ENCODE assay signal across 9 mouse cellular contexts in genomic region chr19:45036867-45037266, GRCm38 (mm10). TPM values are rescaled to one million over a fixed set of nuclear protein-coding genes. Genes with fewer than 3 reads are reported as not detected.
A peak's percentile ranks its signal among the peaks of the same experiment; 100 is the strongest.
DNase-seq lines count a peak whose midpoint lies in the region; ATAC-seq and TF ChIP-seq lines count a peak whose summit lies in the region.
"Had no signal": no experiment of that assay in that cellular context is flagged by ENCODE, and none has a peak within 500 bp of the region (broad histone marks: within the 10 kb centered on the region; RNA-seq: fewer than 3 reads in every experiment).

No protein-coding gene starts in this region.

- H3K4me3 ChIP-seq in midbrain, embryonic 10.5 days, result no peak overlapping the region
- no peak overlapping the region for H3K4me3 ChIP-seq in midbrain, embryonic 14.5 days (replicated peaks; ENCODE audit: low read depth, low read length)
- no peak overlapping the region for H3K4me3 ChIP-seq in myocyte

- H3K9me3 ChIP-seq in midbrain, embryonic 10.5 days (replicated peaks), result no peaks in the 10 kb centered on the region
- no peaks in the 10 kb centered on the region for H3K9me3 ChIP-seq in midbrain, embryonic 14.5 days (ENCODE audit: control insufficient read depth, low read length)

- no peak for TF ChIP-seq POLR2A in myocyte (IDR thresholded peaks at IDR 0.05; ENCODE audit: insufficient read length, low read depth)

- H3ac ChIP-seq in myocyte (ENCODE audit: control insufficient read depth, insufficient read length), result no peak overlapping the region

- no peaks in the 10 kb centered on the region for H3K36me3 ChIP-seq in midbrain, embryonic 10.5 days
- H3K36me3 ChIP-seq in midbrain, embryonic 14.5 days (ENCODE audit: control insufficient read depth, insufficient read depth, low read length), result no peaks in the 10 kb centered on the region
- H3K36me3 ChIP-seq in myocyte (ENCODE audit: control insufficient read depth, insufficient read depth), result no peaks in the 10 kb centered on the region

- peak; percentile 74 for DNase-seq in CD4-positive, CD25-positive, alpha-beta regulatory T cell, adult 2 months (ENCODE audit: low read depth, low spot score)
- peak; percentile 59 for DNase-seq in midbrain, embryonic 10.5 days (ENCODE audit: low spot score)
- DNase-seq in midbrain, embryonic 14.5 days, result no peak
- peak; percentile 64 for DNase-seq in embryo, embryonic 10.5 days (ENCODE audit: low spot score)
- peak; percentile 60 to 63 for DNase-seq in kidney, postnatal 25 days
- no peak for DNase-seq in layer of hippocampus, adult 18-20 months (ENCODE audit: low spot score in 2 of 2)

- H3K4me1 ChIP-seq in midbrain, embryonic 10.5 days, result peaks cover 40% of the 10 kb centered on the region
- H3K4me1 ChIP-seq in midbrain, embryonic 14.5 days (ENCODE audit: control insufficient read depth, insufficient read depth, low read length), result no peaks in the 10 kb centered on the region

- no peak overlapping the region for H3K4me2 ChIP-seq in midbrain, embryonic 14.5 days (ENCODE audit: low read length)
- no peak overlapping the region for H3K4me2 ChIP-seq in myocyte (ENCODE audit: low read depth)

- ATAC-seq in CD4-positive, CD25-positive, alpha-beta regulatory T cell, adult 4 months, result no peak
- ATAC-seq in midbrain, embryonic 14.5 days (ENCODE audit: low FRiP score, low TSS enrichment), result no peak

- peak overlapping the region; percentile 52 for H3K27ac ChIP-seq in midbrain, embryonic 10.5 days (replicated peaks)
- H3K27ac ChIP-seq in midbrain, embryonic 14.5 days (replicated peaks; ENCODE audit: low read depth, low read length), result no peak overlapping the region
- H3K27ac ChIP-seq: macrophage had no signal

- H3K79me2 ChIP-seq in myocyte (ENCODE audit: control insufficient read depth, insufficient read depth), result no peaks in the 10 kb centered on the region

- no peak overlapping the region for H3K9ac ChIP-seq in midbrain, embryonic 14.5 days (replicated peaks; ENCODE audit: low read length)

- H3K27me3 ChIP-seq in midbrain, embryonic 10.5 days (ENCODE audit: low read depth, poor library complexity, severe bottlenecking), result peaks cover 53% of the 10 kb centered on the region
- H3K27me3 ChIP-seq in midbrain, embryonic 14.5 days (ENCODE audit: control insufficient read depth, insufficient read depth, low read length), result no peaks in the 10 kb centered on the region
- H3K27me3 ChIP-seq in myocyte (ENCODE audit: control insufficient read depth, insufficient read depth, insufficient read length), result no peaks in the 10 kb centered on the region

- 27% methylated on average over 16 of the region's 16 CpGs for WGBS in midbrain, embryonic 10.5 days
- WGBS in midbrain, embryonic 14.5 days, result 23% methylated on average over 16 of the region's 16 CpGs

TF ChIP-seq in myocyte, 11 proteins besides CTCF, POLR2A, EP300 and RAD21:
- TF ChIP-seq SRF (IDR thresholded peaks at IDR 0.05; ENCODE audit: control insufficient read depth, insufficient read length, low read depth), result no peak
- TF ChIP-seq MYOD1 (IDR thresholded peaks at IDR 0.05; ENCODE audit: control insufficient read depth in 1 of 3, insufficient read length in 2 of 3, low read depth in 2 of 3), result peak in 2 of 3 experiments; percentile 70 to 81
- peak; percentile 19 to 81 (median 79) for TF ChIP-seq MYOG (IDR thresholded peaks at IDR 0.05; ENCODE audit: control insufficient read depth in 1 of 3, insufficient read depth in 1 of 3, insufficient read length in 2 of 3, low read depth in 2 of 3)
- no peak for TF ChIP-seq USF1 (IDR thresholded peaks at IDR 0.05; ENCODE audit: low read depth)
- TF ChIP-seq POLR2AphosphoS2 (IDR thresholded peaks at IDR 0.05; ENCODE audit: insufficient read length, low read depth), result peak; percentile 21

RNA-seq across cellular contexts. Expression of gene Pdzd7, which starts 8.7 kb away (rescaled TPM):
- polyA plus RNA-seq in CD4-positive, CD25-positive, alpha-beta regulatory T cell, adult 4 months (2017; shearing (Covaris generic)), result not detected
- 0.19 and 0.34 TPM in 2 replicates for polyA plus RNA-seq in midbrain, embryonic 10.5 days (2016; fragmentation: Nextera tagmentation; extraction: Ambion mirVana)
- polyA plus RNA-seq in midbrain, embryonic 14.5 days (2014; fragmentation: Nextera tagmentation; extraction: Ambion mirVana), result 2.4 and 2.8 TPM in 2 replicates
- 5.0 TPM for polyA plus RNA-seq in myocyte (2012; fragmentation: generic; extraction: Trizol)
- total RNA-seq in layer of hippocampus, adult 18-20 months (2021), result 1 to 10 TPM; 1.8 to 2.6 TPM
- polyA plus RNA-seq: macrophage had no signal

RNA-seq across cellular contexts. Expression of gene Sfxn3, which starts 10.4 kb away (rescaled TPM):
- polyA plus RNA-seq in CD4-positive, CD25-positive, alpha-beta regulatory T cell, adult 4 months (2017; shearing (Covaris generic)), result 100 to 1,000 TPM in 1 of 2 experiments, 10 to 100 TPM in 1; 92.5 to 132 TPM
- 8.3 and 15.3 TPM in 2 replicates for polyA plus RNA-seq in midbrain, embryonic 10.5 days (2016; fragmentation: Nextera tagmentation; extraction: Ambion mirVana)
- 71.1 and 72.7 TPM in 2 replicates for polyA plus RNA-seq in midbrain, embryonic 14.5 days (2014; fragmentation: Nextera tagmentation; extraction: Ambion mirVana)
- 43.4 TPM for polyA plus RNA-seq in myocyte (2012; fragmentation: generic; extraction: Trizol)
- 100 to 1,000 TPM in 1 of 2 experiments, 10 to 100 TPM in 1; 89.4 to 103 TPM for total RNA-seq in layer of hippocampus, adult 18-20 months (2021)

RNA-seq across cellular contexts. Expression of gene Lzts2, which starts 22.7 kb away (rescaled TPM):
- polyA plus RNA-seq in CD4-positive, CD25-positive, alpha-beta regulatory T cell, adult 4 months (2017; shearing (Covaris generic)), result 1 to 10 TPM in 1 of 2 experiments, under 1 TPM in 1; 0.54 to 1.6 TPM
- 55.1 and 58.4 TPM in 2 replicates for polyA plus RNA-seq in midbrain, embryonic 10.5 days (2016; fragmentation: Nextera tagmentation; extraction: Ambion mirVana)
- 16.1 and 21.5 TPM in 2 replicates for polyA plus RNA-seq in midbrain, embryonic 14.5 days (2014; fragmentation: Nextera tagmentation; extraction: Ambion mirVana)
- 66.1 TPM for polyA plus RNA-seq in myocyte (2012; fragmentation: generic; extraction: Trizol)
- 10 to 100 TPM; 32.0 to 35.6 TPM for total RNA-seq in layer of hippocampus, adult 18-20 months (2021)

RNA-seq across cellular contexts. Expression of gene Mrpl43, which starts 30.6 kb away (rescaled TPM):
- 10 to 100 TPM; 45.8 to 63.1 TPM for polyA plus RNA-seq in CD4-positive, CD25-positive, alpha-beta regulatory T cell, adult 4 months (2017; shearing (Covaris generic))
- 71.6 and 72.9 TPM in 2 replicates for polyA plus RNA-seq in midbrain, embryonic 10.5 days (2016; fragmentation: Nextera tagmentation; extraction: Ambion mirVana)
- 77.8 and 92.4 TPM in 2 replicates for polyA plus RNA-seq in midbrain, embryonic 14.5 days (2014; fragmentation: Nextera tagmentation; extraction: Ambion mirVana)
- 81.3 TPM for polyA plus RNA-seq in myocyte (2012; fragmentation: generic; extraction: Trizol)
- total RNA-seq in layer of hippocampus, adult 18-20 months (2021), result 10 to 100 TPM; 40.6 to 42.2 TPM

RNA-seq across cellular contexts. Expression of gene Twnk, which starts 31.4 kb away (rescaled TPM):
- polyA plus RNA-seq in CD4-positive, CD25-positive, alpha-beta regulatory T cell, adult 4 months (2017; shearing (Covaris generic)), result 10 to 100 TPM in 1 of 2 experiments, 1 to 10 TPM in 1; 8.6 to 20.3 TPM
- polyA plus RNA-seq in midbrain, embryonic 10.5 days (2016; fragmentation: Nextera tagmentation; extraction: Ambion mirVana), result 31.4 and 33.6 TPM in 2 replicates
- polyA plus RNA-seq in midbrain, embryonic 14.5 days (2014; fragmentation: Nextera tagmentation; extraction: Ambion mirVana), result 9.7 and 10.3 TPM in 2 replicates
- 13.5 TPM for polyA plus RNA-seq in myocyte (2012; fragmentation: generic; extraction: Trizol)
- 10 to 100 TPM; 15.6 to 16.5 TPM for total RNA-seq in layer of hippocampus, adult 18-20 months (2021)

Comparison
In these comparisons a context has a peak if more than half of its experiments do, and no peak if none do; other contexts are left out.
1. DNase-seq: peak in CD4-positive, CD25-positive, alpha-beta regulatory T cell, adult 2 months (single experiment), midbrain, embryonic 10.5 days (single experiment), embryo, embryonic 10.5 days (single experiment) and kidney, postnatal 25 days (2 of 2); none in midbrain, embryonic 14.5 days (single experiment) and layer of hippocampus, adult 18-20 months (0 of 2).